Mouse (Mus musculus): Measurements from ENCODE around the gene Btnl9.

- TF ChIP-seq POLR2A (IDR thresholded peaks at IDR 0.05; ENCODE audit: control insufficient read depth, low read depth, low read length) (no peak), CTCF (IDR thresholded peaks at IDR 0.05; ENCODE audit: control insufficient read depth, insufficient read depth, insufficient replicate concordance, low read depth, low read length) (no peak)
These were observed 16.4 kb downstream of the Btnl9 start for GRCm38 (mm10) chr11:49170576-49170975.
